8 mouse cellular contexts compared by ENCODE assay signal in genomic region chr9:83349504-83349903, GRCm38 (mm10).
DNase-seq lines count a peak whose midpoint lies in the region; ATAC-seq and TF ChIP-seq lines count a peak whose summit lies in the region.

No protein-coding gene starts in this region.

- no peaks in the 10 kb centered on the region for H3K9me3 ChIP-seq in heart, postnatal 0 days (replicated peaks; ENCODE audit: control insufficient read depth, low read length)

- peak; percentile 38 to 52 for DNase-seq in cerebellum, postnatal 10 days
- no peak for DNase-seq in cerebellum, adult 9-10 months
- DNase-seq in embryo, embryonic 9.5 days (ENCODE audit: extremely low spot score) = peak; percentile 61
- peak; percentile 13 for DNase-seq in heart, postnatal 0 days (ENCODE audit: low spot score)
- peak; percentile 60 to 72 for DNase-seq in left cerebral cortex, postnatal 36 days (ENCODE audit: low spot score in 2 of 2)
- DNase-seq in spleen, postnatal 36 days (ENCODE audit: low spot score in 2 of 2) = no peak
- DNase-seq in MN1 (ENCODE audit: low spot score) = no peak

- no peak overlapping the region for H3K4me3 ChIP-seq in heart, postnatal 0 days (ENCODE audit: low read depth, low read length)
- H3K4me3 ChIP-seq in olfactory bulb, adult 2 months (ENCODE audit: insufficient read depth, low read depth, low read length) = no peak overlapping the region

- H3K27ac ChIP-seq in heart, postnatal 0 days (ENCODE audit: low read depth) = 0 out of 2 replicates have a peak overlapping the region, but pooled peaks have one; percentile 11
- 0 out of 2 replicates have a peak overlapping the region, but pooled peaks have one; percentile 26 for H3K27ac ChIP-seq in olfactory bulb, adult 2 months (ENCODE audit: insufficient read depth, low read depth, low read length)

- peaks cover 7% of the 10 kb centered on the region; the same call in 1 of the 2 replicates for H3K4me1 ChIP-seq in heart, postnatal 0 days (ENCODE audit: control insufficient read depth, insufficient read depth)
- peaks cover 3% of the 10 kb centered on the region for H3K4me1 ChIP-seq in olfactory bulb, adult 2 months (ENCODE audit: control insufficient read depth, insufficient read depth, low read length)

- no peak for TF ChIP-seq CTCF in heart, postnatal 0 days (IDR thresholded peaks at IDR 0.05; ENCODE audit: low read depth)
- TF ChIP-seq CTCF in olfactory bulb, adult 2 months (IDR thresholded peaks at IDR 0.05; ENCODE audit: insufficient read depth, low read depth, low read length) = no peak

- intact Hi-C loops in left cerebral cortex, postnatal 36 days (cut with DNase I) = no loop called here

- 27% methylated on average over 3 of the region's 3 CpGs for WGBS in heart, postnatal 0 days
- WGBS in olfactory bulb, adult 2 months = 12% methylated on average over 3 of the region's 3 CpGs

- no peaks in the 10 kb centered on the region for H3K27me3 ChIP-seq in heart, postnatal 0 days (ENCODE audit: control insufficient read depth, insufficient read depth, low read length)

- no peak overlapping the region for H3K9ac ChIP-seq in heart, postnatal 0 days (replicated peaks; ENCODE audit: low read depth, low read length)

- H3K4me2 ChIP-seq in heart, postnatal 0 days (ENCODE audit: low read depth, low read length) = no peak overlapping the region

- ATAC-seq in heart, postnatal 0 days (ENCODE audit: insufficient read depth, low read depth) = no peak

- no peak for TF ChIP-seq EP300 in heart, postnatal 0 days (IDR thresholded peaks at IDR 0.05; ENCODE audit: low read depth)

- TF ChIP-seq POLR2A in olfactory bulb, adult 2 months (IDR thresholded peaks at IDR 0.05; ENCODE audit: insufficient read depth, low read depth, low read length) = no peak

- no peaks in the 10 kb centered on the region for H3K36me3 ChIP-seq in heart, postnatal 0 days (replicated peaks; ENCODE audit: control insufficient read depth, insufficient read depth, low read length)

Comparison
In these comparisons a context has a peak if more than half of its experiments do, and no peak if none do; other contexts are left out.
1. DNase-seq: peak in cerebellum, postnatal 10 days (2 of 2), embryo, embryonic 9.5 days (single experiment), heart, postnatal 0 days (single experiment) and left cerebral cortex, postnatal 36 days (2 of 2); none in cerebellum, adult 9-10 months (single experiment), spleen, postnatal 36 days (0 of 2) and MN1 (single experiment).